Mouse (Mus musculus) forebrain, postnatal 0 days (tissue): ENCODE measurements around the gene Tnfsf13. TPM values are rescaled to one million over a fixed set of nuclear protein-coding genes. Genes with fewer than 3 reads are reported as not detected.

ENCODE experiments used
- ATAC-seq: fragments of 200-750 bp; cut with Nextera tagmentation; 2 replicates; pipeline ENCODE4 v1.8.0; 2017; ENCODE audit warnings: mild to moderate bottlenecking, moderate library complexity
- DNase-seq: peaks from one replicate; pipeline ENCODE4 v3.0.0-alpha.2; 2015
- H3K27ac ChIP-seq: fragments of 300-500 bp; sonication (generic); 2 replicates; pipeline ENCODE4 v1.5.1; 2014; ENCODE audit warnings: low read depth, mild to moderate bottlenecking, antibody characterized with exemption, low read length, moderate library complexity, mixed read lengths
- H3K27me3 ChIP-seq: fragments of 300-500 bp; sonication (generic); 2 replicates; pipeline ENCODE4 v1.6.1; 2014; ENCODE audit warnings: mild to moderate bottlenecking, low read length, mixed read lengths; ENCODE audit not compliant: insufficient read depth
- H3K36me3 ChIP-seq: fragments of 300-500 bp; sonication (generic); 2 replicates; pipeline ENCODE4 v1.6.1; 2014; ENCODE audit warnings: mild to moderate bottlenecking, moderate library complexity; ENCODE audit not compliant: insufficient read depth
- H3K4me1 ChIP-seq: fragments of 300-500 bp; sonication (generic); 2 replicates; pipeline ENCODE4 v1.6.1; 2014; ENCODE audit warnings: antibody characterized with exemption; ENCODE audit not compliant: insufficient read depth
- H3K4me2 ChIP-seq: fragments of 300-500 bp; sonication (generic); 2 replicates; pipeline ENCODE4 v1.6.1; 2014; ENCODE audit warnings: low read depth, mild to moderate bottlenecking, moderate library complexity
- H3K4me3 ChIP-seq: fragments of 300-500 bp; sonication (generic); 2 replicates; pipeline ENCODE4 v1.5.1; 2014; ENCODE audit warnings: low read depth, low read length, mixed read lengths
- H3K9ac ChIP-seq: fragments of 300-500 bp; sonication (generic); 2 replicates; pipeline ENCODE4 v1.6.1; 2014; ENCODE audit warnings: mild to moderate bottlenecking
- H3K9me3 ChIP-seq: fragments of 300-500 bp; sonication (generic); 2 replicates; pipeline ENCODE4 v1.6.1; 2016; ENCODE audit warnings: low read length
- CTCF ChIP-seq: sonication (generic); IDR thresholded peaks from 2 replicates; pipeline ENCODE4 v1.5.1; 2016; ENCODE audit warnings: antibody characterized with exemption, control low read depth, low read depth
- WGBS: fragments of 180-500 bp; shearing (Covaris S2); extraction: QIAGEN DNeasy Blood & Tissue Kit; methylation state at CpG from one replicate; pipeline ENCODE4 v1.1.7; 2014; 5-methylcytosine and 5-hydroxymethylcytosine counted together
- polyA plus RNA-seq: library from polyadenylated mRNA; unstranded; fragments of >200 nt; fragmentation: Nextera tagmentation; extraction: Ambion mirVana; gene quantifications from 2 replicates; pipeline ENCODE4 v1.2.1, GENCODE M21; 2015
- total RNA-seq: library from RNA; depleted of rRNA; stranded (reverse); fragments of >200 nt; gene quantifications from 2 replicates; pipeline ENCODE4 v1.2.3, GENCODE M21; 2014

The Tnfsf13 gene
- total and polyA plus RNA-seq, 2 experiments from 2014 or later = 0.61 TPM; not detected in 1

DNA sequence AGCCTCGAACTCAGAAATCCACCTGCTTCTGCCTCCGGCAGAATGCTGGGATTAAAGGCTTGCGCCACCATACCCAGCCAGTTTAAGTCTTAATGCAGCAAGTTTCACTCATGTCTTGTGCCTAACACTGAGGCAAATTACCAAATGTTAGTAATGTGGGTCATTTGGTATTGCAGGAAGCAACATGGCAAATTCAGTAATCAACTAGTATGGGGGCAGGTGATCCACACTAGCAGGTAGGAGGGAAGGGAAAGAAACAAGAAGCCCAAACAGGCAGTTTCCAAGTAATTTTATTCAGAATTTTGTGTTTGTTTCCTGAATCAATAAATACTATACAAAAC lies 18.9 kb downstream of the Tnfsf13 start:
- no peaks in the 10 kb centered on the region for H3K27me3 ChIP-seq
- no peak overlapping the region for H3K4me2 ChIP-seq
- H3K9me3 ChIP-seq = no peaks in the 10 kb centered on the region
- H3K27ac ChIP-seq = no peak overlapping the region
- peaks cover 13% of the 10 kb centered on the region for H3K4me1 ChIP-seq
- 79% methylated on average over 3 of the region's 3 CpGs for WGBS
- peaks cover 62% of the 10 kb centered on the region for H3K36me3 ChIP-seq
- no peak overlapping the region for H3K9ac ChIP-seq
- no peak for TF ChIP-seq CTCF
- no peak overlapping the region for H3K4me3 ChIP-seq
- DNase-seq = no peak
- ATAC-seq = no peak

DNA sequence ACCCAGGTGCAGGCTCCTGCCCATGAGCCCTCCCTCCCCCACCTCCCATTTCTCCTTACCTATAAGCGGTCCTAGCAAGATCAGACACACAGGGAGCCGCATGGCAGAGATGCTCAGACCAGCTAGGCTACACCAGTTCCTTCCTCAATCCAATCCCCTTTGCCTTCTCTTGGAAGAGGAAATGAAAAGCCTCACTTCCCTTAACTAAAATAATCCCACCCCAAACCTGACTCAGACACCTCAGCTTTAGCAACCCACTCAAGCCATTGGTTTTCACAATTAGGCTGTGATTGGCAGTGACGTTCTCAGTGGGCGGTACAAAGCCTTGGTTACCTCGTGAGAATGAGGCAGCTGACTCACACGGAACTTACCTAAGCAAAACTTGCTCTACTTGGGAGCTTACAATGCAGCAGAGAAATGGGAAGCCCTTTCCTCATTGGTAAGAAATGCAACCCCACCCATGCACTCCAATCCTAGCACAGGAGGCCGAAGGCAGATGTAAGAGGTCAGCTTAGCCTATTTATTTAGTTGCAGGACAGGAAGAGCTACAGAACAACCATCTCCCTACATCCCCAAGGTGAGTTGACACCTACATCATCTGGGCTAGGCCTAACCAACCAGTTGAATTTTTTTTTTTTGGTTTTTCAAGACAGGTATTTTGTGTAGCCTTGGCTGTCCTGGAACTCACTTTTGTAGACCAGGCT lies 19.5 kb downstream of the Tnfsf13 start, which contains the start of gene Cd68:
TSS of gene Cd68 (minus strand) at position 193 of the 704 bp plus-strand sequence.
- no peak for TF ChIP-seq CTCF
- Histone ChIP-seq H3K4me3 (no peak within 1 kb of the TSS), H3K36me3 (peaks cover 62% of the 10 kb centered on the region)

DNA sequence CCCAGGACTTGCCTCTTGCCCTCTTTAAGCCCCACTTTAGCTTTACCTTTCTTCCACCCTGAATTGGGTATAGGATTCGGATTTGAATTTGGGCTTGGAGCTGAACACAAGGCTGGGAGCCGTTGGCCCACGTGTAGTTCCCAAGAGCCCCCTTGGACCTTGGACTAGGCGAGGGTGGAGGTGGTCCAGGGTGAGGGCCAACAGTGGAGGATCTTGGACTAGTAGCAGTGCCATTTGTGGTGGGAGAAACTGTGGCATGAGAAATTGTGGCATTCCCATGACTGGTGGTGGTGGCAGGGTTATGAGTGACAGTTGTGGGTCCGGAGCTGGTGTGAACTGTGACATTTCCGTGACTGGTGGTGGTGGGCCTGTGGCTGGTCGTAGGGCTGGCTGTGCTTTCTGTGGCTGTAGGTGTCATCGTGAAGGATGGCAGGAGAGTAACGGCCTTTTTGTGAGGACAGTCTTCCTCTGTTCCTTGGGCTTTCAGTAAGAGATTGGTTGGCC lies 20.1 kb downstream of the Tnfsf13 start:
- Histone ChIP-seq H3K27ac (peak overlapping the region; percentile 21; the same call in 1 of the 2 replicates), H3K4me2 (no peak overlapping the region), H3K4me1 (peaks cover 15% of the 10 kb centered on the region), H3K27me3 (no peaks in the 10 kb centered on the region), H3K4me3 (no peak overlapping the region), H3K9me3 (no peaks in the 10 kb centered on the region), H3K9ac (no peak overlapping the region), H3K36me3 (peaks cover 62% of the 10 kb centered on the region)
- ATAC-seq = no peak
- 75% methylated on average over 9 of the region's 9 CpGs for WGBS
- DNase-seq = no peak
- no peak for TF ChIP-seq CTCF

More for the DNA sequence above, 19.5 kb downstream of the Tnfsf13 start, which contains the start of gene Cd68:
- Histone ChIP-seq H3K9ac (0 out of 2 replicates have a peak within 1 kb of the TSS, but pooled peaks have one; percentile 14), H3K9me3 (no peaks in the 10 kb centered on the region), H3K27ac (peak within 1 kb of the TSS; percentile 21; the same call in 1 of the 2 replicates), H3K4me2 (no peak within 1 kb of the TSS), H3K27me3 (no peaks in the 10 kb centered on the region), H3K4me1 (peaks cover 16% of the 10 kb centered on the region)
- ATAC-seq (no peak), DNase-seq (peak; percentile 59)
- 30% methylated on average over 7 of the region's 7 CpGs for WGBS

DNA sequence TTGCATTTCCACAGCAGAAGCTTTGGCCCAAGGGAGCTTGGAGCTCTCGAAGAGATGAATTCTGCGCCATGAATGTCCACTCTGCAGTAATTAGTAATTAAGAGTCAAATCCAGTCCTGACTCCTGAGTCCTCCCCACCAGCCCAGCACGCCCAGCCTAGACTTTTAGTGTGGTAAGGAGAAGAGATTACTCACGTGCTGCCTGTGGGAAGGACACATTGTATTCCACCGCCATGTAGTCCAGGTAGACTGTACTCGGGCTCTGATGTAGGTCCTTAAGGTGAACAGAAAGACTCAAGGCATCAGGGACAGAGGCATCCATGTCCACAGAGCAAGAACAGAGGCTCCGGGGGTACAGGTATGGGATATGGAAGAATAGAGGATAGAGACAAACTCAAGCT lies 20.7 kb downstream of the Tnfsf13 start:
- Histone ChIP-seq H3K36me3 (peaks cover 59% of the 10 kb centered on the region), H3K27ac (no peak overlapping the region), H3K4me3 (no peak overlapping the region), H3K4me1 (peaks cover 8% of the 10 kb centered on the region), H3K4me2 (no peak overlapping the region), H3K27me3 (no peaks in the 10 kb centered on the region), H3K9me3 (no peaks in the 10 kb centered on the region), H3K9ac (no peak overlapping the region)
- no peak for DNase-seq
- ATAC-seq = no peak
- TF ChIP-seq CTCF = no peak
- 95% methylated on average over 7 of the region's 7 CpGs for WGBS

DNA sequence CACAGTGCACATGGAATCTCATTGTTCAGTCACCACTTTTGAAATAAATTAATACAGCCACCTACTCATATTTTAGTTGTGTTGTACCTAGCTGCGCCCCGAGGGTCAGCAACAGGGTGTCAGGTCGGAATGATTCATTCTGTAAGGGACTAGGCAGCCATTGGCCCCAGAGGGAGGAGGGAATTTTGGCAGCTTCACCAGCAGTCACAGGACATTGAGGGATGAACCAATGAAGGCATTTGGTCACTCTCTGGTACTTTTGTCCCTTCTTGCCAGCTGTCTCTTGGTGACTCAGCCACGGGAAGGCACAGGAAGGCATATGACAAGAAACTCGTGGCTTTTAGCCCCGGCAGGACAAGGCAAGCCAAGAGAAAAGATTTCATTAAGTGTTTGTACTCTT lies 21.8 kb downstream of the Tnfsf13 start:
- ATAC-seq (no peak), DNase-seq (no peak)
- H3K4me3 ChIP-seq = no peak overlapping the region
- 78% methylated on average over 6 of the region's 6 CpGs for WGBS
- H3K9me3 ChIP-seq = no peaks in the 10 kb centered on the region
- peaks cover 52% of the 10 kb centered on the region for H3K36me3 ChIP-seq
- no peak overlapping the region for H3K4me2 ChIP-seq
- H3K27me3 ChIP-seq = no peaks in the 10 kb centered on the region
- no peak for TF ChIP-seq CTCF
- H3K4me1 ChIP-seq = peaks cover 4% of the 10 kb centered on the region
- H3K9ac ChIP-seq = no peak overlapping the region
- peak overlapping the region; percentile 97; the same call in 1 of the 2 replicates for H3K27ac ChIP-seq

DNA sequence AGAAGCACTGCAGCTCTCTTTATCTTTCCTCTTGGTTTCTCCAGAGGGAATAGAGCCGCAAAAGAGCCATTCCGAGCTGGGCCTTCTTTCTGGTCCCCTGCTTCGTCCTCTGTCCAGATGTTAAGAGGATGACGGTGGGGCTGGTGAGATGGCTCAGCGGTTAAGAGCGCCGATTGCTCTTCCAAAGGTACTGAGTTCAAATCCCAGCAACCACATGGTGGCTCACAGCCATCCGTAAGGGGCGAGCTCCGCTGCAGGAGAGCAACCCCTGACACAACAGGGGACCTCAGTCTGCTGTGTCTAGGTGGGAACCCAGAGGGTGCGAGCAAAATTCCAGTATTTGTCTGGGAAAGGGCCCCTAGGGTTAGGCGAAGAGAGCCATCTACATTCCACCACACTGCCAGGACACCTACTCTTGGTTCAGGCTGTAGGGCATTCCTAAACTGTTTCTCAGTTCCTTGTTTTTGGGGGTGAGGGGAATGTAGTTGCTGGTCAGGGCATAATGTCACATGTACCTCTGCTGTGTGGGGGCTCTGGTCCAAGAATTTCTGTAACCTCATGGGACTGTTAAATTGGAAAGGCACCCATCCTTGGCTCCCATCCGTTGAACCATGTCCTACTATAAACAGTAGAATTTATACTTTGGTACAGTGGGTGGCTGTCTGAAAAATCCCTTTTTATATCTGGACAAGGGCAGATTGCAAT lies 22.5 kb downstream of the Tnfsf13 start:
- peaks cover 4% of the 10 kb centered on the region for H3K4me1 ChIP-seq
- no peak for TF ChIP-seq CTCF
- H3K9ac ChIP-seq = peak overlapping the region; percentile 70
- peak overlapping the region; percentile 97 for H3K27ac ChIP-seq
- H3K4me3 ChIP-seq = peak overlapping the region; percentile 55
- H3K27me3 ChIP-seq = no peaks in the 10 kb centered on the region
- no peak for ATAC-seq
- DNase-seq = no peak
- 70% methylated on average over 13 of the region's 13 CpGs for WGBS
- peaks cover 52% of the 10 kb centered on the region for H3K36me3 ChIP-seq
- H3K4me2 ChIP-seq = peak overlapping the region; percentile 48
- H3K9me3 ChIP-seq = no peaks in the 10 kb centered on the region
